Mouse (Mus musculus): ENCODE measurements at regions not wholly inside any gene's neighbourhood (a gene's known extent, or its start where the extent isn't known, plus 50 kb on each side); places are given as distances from the start of the nearest gene placed in this dataset.

DNA sequence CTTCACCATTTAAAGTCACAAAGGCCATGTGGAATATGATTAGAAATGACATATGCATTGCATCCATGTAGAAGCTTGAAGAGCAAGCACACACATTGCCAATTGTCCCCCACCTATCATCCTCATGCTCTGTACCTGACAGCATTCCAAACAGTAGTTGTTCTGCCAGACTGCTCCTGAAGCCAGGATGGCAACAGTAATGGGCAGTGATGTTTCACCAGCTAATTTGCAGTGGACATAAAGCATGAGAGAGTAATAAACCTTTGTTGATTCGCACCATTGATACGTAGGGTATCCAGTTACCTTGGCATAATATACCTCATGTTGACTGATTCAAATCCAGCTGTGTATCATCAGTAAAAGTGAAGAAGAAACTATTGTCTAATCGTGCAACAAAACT is 606.5 kb upstream of the Celf2 start:
- no peaks in the 10 kb centered on the region for H3K27me3 ChIP-seq
- H3K36me3 ChIP-seq: no peaks in the 10 kb centered on the region
- no peaks in the 10 kb centered on the region for H3K9me3 ChIP-seq
- peaks cover 3% of the 10 kb centered on the region; the same call in 1 of the 2 replicates for H3K4me1 ChIP-seq (replicated peaks)
- no peak for ATAC-seq (ENCODE audit: low FRiP score)
- H3K9ac ChIP-seq: no peak overlapping the region
- H3K4me3 ChIP-seq: no peak overlapping the region
- H3K27ac ChIP-seq: no peak overlapping the region
- H3K4me2 ChIP-seq: no peak overlapping the region
- WGBS: 87% methylated on average over 3 of the region's 3 CpGs

DNA sequence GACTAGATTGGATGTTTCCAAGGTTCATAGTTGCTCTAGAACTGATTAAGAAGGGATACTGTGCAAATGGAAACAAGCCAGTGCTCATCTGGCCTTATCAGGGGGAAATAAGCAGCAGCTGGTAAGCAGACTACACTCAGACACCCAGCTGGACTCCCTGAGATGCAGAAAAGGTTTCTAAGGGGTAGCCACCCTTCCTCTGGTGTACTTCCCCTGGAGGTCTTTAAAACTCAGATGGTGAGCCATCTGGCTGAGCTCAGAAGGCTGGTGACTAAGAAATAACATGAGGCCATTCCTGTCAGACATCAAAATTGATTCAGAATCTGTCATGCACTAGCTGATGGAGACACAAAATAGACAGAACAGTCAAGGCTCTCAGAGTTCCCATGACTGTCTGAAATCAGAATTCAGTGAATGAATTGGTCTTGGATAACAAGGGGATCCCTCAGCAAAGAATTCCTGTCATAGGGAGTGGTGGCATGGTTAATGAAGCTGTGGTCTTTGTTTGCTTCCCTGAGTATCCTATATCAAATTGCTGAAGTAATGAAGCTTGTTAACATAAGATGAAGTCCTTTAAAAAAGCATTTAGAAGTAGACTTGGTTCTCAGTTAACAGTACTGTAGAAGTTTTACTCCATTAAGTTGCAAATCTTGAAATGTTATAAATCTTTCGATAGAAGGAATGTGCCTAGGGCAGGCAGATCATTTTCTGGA is 603.2 kb upstream of the Celf2 start:
- H3K4me2 ChIP-seq: no peak overlapping the region
- H3K27ac ChIP-seq: no peak overlapping the region
- H3K36me3 ChIP-seq: no peaks in the 10 kb centered on the region
- no peak for ATAC-seq (ENCODE audit: low FRiP score)
- no peaks in the 10 kb centered on the region for H3K9me3 ChIP-seq
- 89% methylated on average over 1 of the region's 1 CpGs for WGBS
- H3K4me1 ChIP-seq (replicated peaks): peaks cover 3% of the 10 kb centered on the region; the same call in 1 of the 2 replicates
- H3K4me3 ChIP-seq: no peak overlapping the region
- H3K27me3 ChIP-seq: no peaks in the 10 kb centered on the region
- H3K9ac ChIP-seq: no peak overlapping the region

DNA sequence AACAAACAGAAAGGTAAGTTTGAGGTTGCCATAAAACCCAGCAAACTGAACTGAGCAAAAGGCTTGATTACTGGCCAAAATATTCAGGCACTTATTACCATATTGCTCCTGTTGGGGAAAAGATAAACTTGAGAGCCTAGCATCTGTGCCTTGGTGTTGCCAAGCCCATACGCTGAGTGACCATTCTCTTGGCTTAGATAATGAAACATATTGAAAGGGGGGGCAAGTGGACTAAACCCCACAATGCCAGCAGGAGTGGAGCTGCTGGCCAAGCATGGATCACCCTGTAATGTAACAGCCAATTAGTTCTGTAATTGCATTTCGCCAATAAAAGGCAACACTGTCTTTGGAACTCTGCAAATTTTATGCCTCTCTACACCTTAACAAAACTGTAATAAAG is 584.8 kb upstream of the Celf2 start:
- H3K9ac ChIP-seq: no peak overlapping the region
- no peak for ATAC-seq (ENCODE audit: low FRiP score)
- no peak overlapping the region for H3K4me3 ChIP-seq
- 82% methylated on average over 2 of the region's 2 CpGs for WGBS
- no peak overlapping the region for H3K27ac ChIP-seq
- no peaks in the 10 kb centered on the region for H3K27me3 ChIP-seq
- no peak overlapping the region for H3K4me2 ChIP-seq
- no peaks in the 10 kb centered on the region for H3K36me3 ChIP-seq
- H3K9me3 ChIP-seq: no peaks in the 10 kb centered on the region
- H3K4me1 ChIP-seq (replicated peaks): no peaks in the 10 kb centered on the region

DNA sequence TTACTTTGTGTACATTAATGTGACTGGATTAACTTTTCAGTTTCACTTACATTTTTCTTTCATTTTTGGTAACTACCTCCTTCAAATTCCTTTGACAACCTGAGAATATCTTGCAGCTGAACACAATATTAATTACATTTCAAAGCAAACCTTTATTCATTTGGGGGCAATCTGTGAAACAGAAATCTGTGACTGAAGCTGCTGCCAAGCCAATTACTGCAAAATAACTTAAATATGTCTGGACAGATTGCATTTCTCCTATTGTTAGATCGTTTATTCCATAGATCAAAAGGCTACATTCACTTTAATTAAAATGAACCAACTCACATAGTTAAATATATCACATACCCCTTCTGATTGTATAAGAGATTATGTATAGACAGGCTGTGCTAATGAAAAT is 558.5 kb upstream of the Celf2 start:
- 74% methylated on average over 1 of the region's 1 CpGs for WGBS
- Histone ChIP-seq H3K9me3 (no peaks in the 10 kb centered on the region), H3K36me3 (no peaks in the 10 kb centered on the region), H3K27ac (no peak overlapping the region), H3K4me2 (no peak overlapping the region), H3K27me3 (no peaks in the 10 kb centered on the region), H3K4me3 (no peak overlapping the region), H3K4me1 (replicated peaks) (no peaks in the 10 kb centered on the region), H3K9ac (no peak overlapping the region)
- no peak for ATAC-seq (ENCODE audit: low FRiP score)

DNA sequence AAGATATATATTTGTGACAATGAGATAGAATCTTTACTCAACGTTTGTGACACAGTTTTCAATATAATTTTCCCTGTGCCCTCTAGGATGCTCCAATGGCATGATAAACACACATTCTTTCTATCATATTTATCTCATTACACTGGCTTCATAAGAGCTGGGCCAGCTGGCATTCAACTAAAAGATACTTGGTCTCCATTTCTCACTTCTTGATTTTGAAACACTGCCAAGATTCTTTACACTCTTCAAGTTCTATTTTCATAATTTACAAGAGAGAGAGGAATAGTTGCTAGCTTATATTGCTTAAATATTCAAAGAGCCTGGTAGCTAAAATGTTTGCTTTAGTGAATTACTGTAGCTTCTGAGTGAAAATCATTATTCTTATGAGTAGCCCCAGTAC is 552.3 kb upstream of the Celf2 start:
- H3K4me1 ChIP-seq (replicated peaks): no peaks in the 10 kb centered on the region
- no peak for ATAC-seq (ENCODE audit: low FRiP score)
- H3K9me3 ChIP-seq: no peaks in the 10 kb centered on the region
- no peaks in the 10 kb centered on the region for H3K27me3 ChIP-seq
- no peak overlapping the region for H3K4me2 ChIP-seq
- WGBS: 77% methylated on average over 1 of the region's 1 CpGs
- H3K27ac ChIP-seq: no peak overlapping the region
- H3K4me3 ChIP-seq: no peak overlapping the region
- no peak overlapping the region for H3K9ac ChIP-seq
- H3K36me3 ChIP-seq: no peaks in the 10 kb centered on the region

DNA sequence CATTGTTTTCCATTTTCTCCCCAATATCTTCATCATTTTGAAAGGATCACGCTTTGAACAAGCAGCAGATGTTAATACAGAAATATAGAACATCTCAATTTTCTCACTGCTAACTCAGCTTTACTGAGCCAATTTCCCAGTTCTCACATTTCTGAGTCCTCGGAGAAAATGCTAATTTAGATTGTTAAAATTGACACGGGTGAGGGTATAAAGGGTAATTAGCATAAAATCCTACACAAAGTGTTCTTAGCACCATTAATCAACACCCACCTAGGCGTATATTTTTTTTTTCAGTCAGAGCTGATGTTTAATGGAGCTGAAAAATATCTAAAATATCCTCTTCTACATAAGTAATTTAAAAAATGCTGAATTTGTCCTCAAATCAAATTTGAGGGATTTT is 519.8 kb upstream of the Celf2 start:
- Histone ChIP-seq H3K9me3 (no peaks in the 10 kb centered on the region), H3K9ac (no peak overlapping the region), H3K4me1 (replicated peaks) (no peaks in the 10 kb centered on the region), H3K27me3 (no peaks in the 10 kb centered on the region), H3K36me3 (no peaks in the 10 kb centered on the region), H3K4me3 (no peak overlapping the region), H3K4me2 (no peak overlapping the region), H3K27ac (no peak overlapping the region)
- 32% methylated on average over 4 of the region's 4 CpGs for WGBS
- ATAC-seq (ENCODE audit: low FRiP score): no peak

DNA sequence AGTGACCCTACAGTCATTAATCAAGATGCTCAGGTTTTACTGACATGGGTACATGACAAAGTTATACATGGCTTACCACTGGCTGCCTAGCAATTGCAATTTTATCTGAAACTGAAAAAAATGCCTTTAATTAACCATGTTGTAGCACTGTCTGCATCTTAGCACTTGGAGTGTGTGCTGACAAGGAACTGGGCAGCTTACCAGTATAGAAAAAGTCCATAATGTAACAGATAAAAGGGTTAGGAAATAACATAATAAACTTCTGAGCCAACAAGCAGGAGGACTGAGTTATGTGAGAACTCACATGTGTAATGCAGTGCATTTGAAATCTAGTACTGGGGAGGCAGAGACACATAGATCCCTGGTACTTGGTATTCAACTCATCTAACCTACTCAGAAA is 518.2 kb upstream of the Celf2 start:
- Histone ChIP-seq H3K27me3 (no peaks in the 10 kb centered on the region), H3K9me3 (no peaks in the 10 kb centered on the region), H3K9ac (no peak overlapping the region), H3K4me3 (no peak overlapping the region), H3K4me2 (no peak overlapping the region), H3K27ac (no peak overlapping the region), H3K36me3 (no peaks in the 10 kb centered on the region), H3K4me1 (replicated peaks) (no peaks in the 10 kb centered on the region)
- ATAC-seq (ENCODE audit: low FRiP score): 0 out of 2 replicates have a peak, but pooled peaks have one; percentile 54

DNA sequence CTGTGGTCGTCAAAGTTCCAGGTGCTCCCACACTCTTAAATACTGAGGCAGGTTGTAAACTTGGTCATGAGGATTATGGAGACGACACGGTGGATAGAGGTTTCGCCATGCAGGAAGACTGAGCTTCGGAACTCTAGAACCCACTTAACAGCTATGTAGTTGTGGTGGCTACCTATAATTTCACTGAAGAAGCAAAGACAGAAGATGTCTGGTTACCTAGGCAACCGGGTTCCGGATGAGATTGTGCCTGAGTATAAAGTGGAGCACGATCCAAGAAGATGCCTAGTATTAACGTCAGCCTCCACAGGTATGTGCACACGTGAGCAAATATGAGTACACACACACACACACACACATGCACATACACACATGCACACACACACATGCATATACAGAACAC is 517.3 kb upstream of the Celf2 start:
- Histone ChIP-seq H3K9ac (no peak overlapping the region), H3K4me1 (replicated peaks) (no peaks in the 10 kb centered on the region), H3K36me3 (no peaks in the 10 kb centered on the region), H3K27ac (no peak overlapping the region), H3K27me3 (no peaks in the 10 kb centered on the region), H3K4me3 (no peak overlapping the region), H3K4me2 (no peak overlapping the region), H3K9me3 (no peaks in the 10 kb centered on the region)
- no peak for ATAC-seq (ENCODE audit: low FRiP score)
- 93% methylated on average over 10 of the region's 10 CpGs for WGBS

DNA sequence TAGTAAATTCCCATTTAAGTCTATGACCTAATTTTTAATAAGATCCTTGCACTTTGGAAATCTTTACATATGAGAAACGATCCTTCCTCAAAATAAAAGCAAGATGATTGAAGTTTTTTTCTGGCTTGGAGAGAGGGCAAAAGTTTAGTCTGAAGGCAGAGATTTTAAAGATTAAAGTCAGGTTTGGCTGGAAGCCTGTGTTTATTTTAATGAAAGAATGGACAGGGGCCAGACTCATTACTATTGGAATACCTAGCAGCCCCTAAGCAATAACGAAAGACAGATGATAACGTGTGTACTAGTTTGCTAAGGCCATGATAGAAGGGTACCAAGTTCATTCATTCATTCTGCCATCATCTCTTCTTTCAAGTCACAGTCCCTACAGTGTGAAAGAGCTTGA is 513.3 kb upstream of the Celf2 start:
- H3K4me3 ChIP-seq: no peak overlapping the region
- no peak overlapping the region for H3K4me2 ChIP-seq
- H3K27me3 ChIP-seq: no peaks in the 10 kb centered on the region
- no peaks in the 10 kb centered on the region for H3K36me3 ChIP-seq
- H3K27ac ChIP-seq: no peak overlapping the region
- 86% methylated on average over 3 of the region's 3 CpGs for WGBS
- H3K9me3 ChIP-seq: no peaks in the 10 kb centered on the region
- no peaks in the 10 kb centered on the region for H3K4me1 ChIP-seq (replicated peaks)
- no peak for ATAC-seq (ENCODE audit: low FRiP score)
- no peak overlapping the region for H3K9ac ChIP-seq

DNA sequence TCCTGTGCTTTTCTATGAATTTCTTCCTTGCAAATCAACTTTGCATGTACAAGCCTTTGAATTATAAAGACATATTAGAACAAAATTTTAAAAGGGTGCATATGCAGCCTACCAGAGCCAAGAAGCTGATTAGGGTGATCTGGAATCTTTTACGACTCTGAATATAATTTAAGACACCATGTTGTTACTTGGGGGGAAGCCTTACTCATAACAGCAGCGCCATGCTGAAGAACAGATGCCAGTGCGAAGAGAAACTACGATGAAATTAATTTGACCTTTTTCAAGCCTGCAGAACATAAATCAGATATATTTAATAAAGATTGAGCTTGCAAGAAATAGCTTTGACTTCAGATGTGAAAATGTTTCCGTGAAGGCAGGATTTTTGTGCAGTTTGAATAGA is 512.7 kb upstream of the Celf2 start:
- Histone ChIP-seq H3K4me2 (no peak overlapping the region), H3K9ac (no peak overlapping the region), H3K27me3 (no peaks in the 10 kb centered on the region), H3K4me3 (no peak overlapping the region), H3K27ac (no peak overlapping the region), H3K4me1 (replicated peaks) (no peaks in the 10 kb centered on the region), H3K36me3 (no peaks in the 10 kb centered on the region), H3K9me3 (no peaks in the 10 kb centered on the region)
- no peak for ATAC-seq (ENCODE audit: low FRiP score)
- 77% methylated on average over 5 of the region's 5 CpGs for WGBS

DNA sequence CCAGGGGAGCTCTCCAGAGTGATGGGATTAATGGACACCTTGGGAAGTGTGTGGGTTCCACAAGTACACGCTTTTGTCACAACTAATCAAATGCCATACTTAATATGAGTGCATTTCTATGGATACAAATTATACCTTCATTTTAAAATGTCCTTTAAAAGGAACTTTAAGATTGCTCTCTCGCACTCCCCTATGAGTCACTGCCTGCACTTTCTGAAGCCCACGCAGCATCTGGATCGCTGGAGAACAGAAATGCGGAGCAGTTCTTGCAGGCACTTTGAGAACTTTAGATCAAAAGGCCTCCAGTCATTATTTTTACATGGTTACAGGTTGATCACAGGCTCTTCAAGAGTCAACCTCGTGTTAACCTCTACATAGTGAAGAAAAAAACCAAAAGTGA is 503.5 kb upstream of the Celf2 start:
- Histone ChIP-seq H3K9me3 (no peaks in the 10 kb centered on the region), H3K4me3 (no peak overlapping the region), H3K36me3 (no peaks in the 10 kb centered on the region), H3K9ac (no peak overlapping the region), H3K27me3 (no peaks in the 10 kb centered on the region), H3K4me2 (no peak overlapping the region), H3K4me1 (replicated peaks) (no peaks in the 10 kb centered on the region), H3K27ac (no peak overlapping the region)
- no peak for ATAC-seq (ENCODE audit: low FRiP score)
- 88% methylated on average over 6 of the region's 6 CpGs for WGBS

DNA sequence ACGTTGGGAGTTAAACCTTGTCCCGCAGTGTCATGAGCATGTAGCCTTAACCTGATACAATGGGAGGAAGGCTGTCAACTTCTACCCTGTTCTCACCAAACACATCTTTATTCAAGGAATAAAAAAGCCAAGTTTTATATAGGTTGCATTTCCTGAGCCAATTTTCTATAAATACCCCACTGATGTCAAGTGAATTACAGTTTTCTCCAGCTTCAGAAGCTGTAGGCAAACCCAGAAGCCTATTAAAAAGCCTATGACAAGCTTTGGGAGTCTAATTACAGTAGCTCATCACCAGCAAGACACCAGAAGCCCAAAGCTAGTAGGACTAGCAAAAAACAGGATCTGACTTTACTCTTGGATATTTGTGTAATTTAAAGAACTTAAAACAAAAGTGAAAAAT is 490.1 kb upstream of the Celf2 start:
- Histone ChIP-seq H3K9me3 (no peaks in the 10 kb centered on the region), H3K36me3 (no peaks in the 10 kb centered on the region), H3K27ac (no peak overlapping the region), H3K27me3 (no peaks in the 10 kb centered on the region), H3K4me3 (no peak overlapping the region), H3K4me1 (replicated peaks) (no peaks in the 10 kb centered on the region), H3K9ac (no peak overlapping the region), H3K4me2 (no peak overlapping the region)
- no peak for ATAC-seq (ENCODE audit: low FRiP score)
- 93% methylated on average over 2 of the region's 2 CpGs for WGBS

DNA sequence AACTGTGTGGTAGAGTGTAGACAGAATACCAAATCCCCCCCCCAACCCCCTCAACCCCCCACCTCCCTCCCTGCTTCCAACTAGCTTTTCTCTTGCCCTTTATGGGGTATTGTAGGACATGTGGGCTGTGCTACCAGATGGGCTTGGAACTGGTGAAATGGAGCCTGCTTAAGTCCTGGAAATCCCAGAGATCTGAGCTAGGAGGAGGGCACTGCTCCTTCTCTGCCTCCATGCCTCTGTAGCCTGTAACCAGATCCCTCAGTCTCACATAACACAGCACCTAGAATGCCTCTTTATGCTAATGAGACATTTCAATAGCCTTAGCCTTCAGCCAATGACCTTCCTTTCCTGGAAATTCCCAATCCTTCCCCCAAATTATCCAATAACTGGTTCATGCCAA is 465.1 kb upstream of the Celf2 start:
- Histone ChIP-seq H3K4me2 (no peak overlapping the region), H3K4me1 (replicated peaks) (no peaks in the 10 kb centered on the region), H3K36me3 (no peaks in the 10 kb centered on the region), H3K27me3 (no peaks in the 10 kb centered on the region), H3K9ac (no peak overlapping the region), H3K4me3 (no peak overlapping the region), H3K9me3 (no peaks in the 10 kb centered on the region), H3K27ac (no peak overlapping the region)
- ATAC-seq (ENCODE audit: low FRiP score): no peak

All from hindbrain, embryonic 13.5 days (tissue).